Comparison of ENCODE assay signal across 18 mouse cellular contexts in genomic region chr2:74120051-74120450, GRCm38 (mm10).
DNase-seq lines count a peak whose midpoint lies in the region; ATAC-seq lines count a peak whose summit lies in the region.
"Had no signal": no experiment of that assay in that cellular context is flagged by ENCODE, and none has a peak within 500 bp of the region (broad histone marks: within the 10 kb centered on the region; RNA-seq: fewer than 3 reads in every experiment).

No protein-coding gene starts in this region.

- WGBS in intestine, embryonic 14.5 days, result 49% methylated on average over 10 of the region's 10 CpGs
- 49% methylated on average over 10 of the region's 10 CpGs for WGBS in intestine, embryonic 16.5 days
- 31% methylated on average over 10 of the region's 10 CpGs for WGBS in hindbrain, embryonic 12.5 days
- WGBS in midbrain, embryonic 15.5 days, result 33% methylated on average over 10 of the region's 10 CpGs

- peak; percentile 53 for DNase-seq in intestine, embryonic 14.5 days (ENCODE audit: low spot score)
- peak; percentile 26 for DNase-seq in embryo, embryonic 10.5 days (ENCODE audit: low spot score)
- no peak for DNase-seq in lung, postnatal 25 days (ENCODE audit: low spot score)
- DNase-seq in frontal cortex, postnatal 25 days (ENCODE audit: low spot score in 2 of 2), result no peak
- no peak for DNase-seq in right cerebral cortex, postnatal 4 days
- DNase-seq: B cell, adult 2 months; cerebellum, postnatal 14 days; kidney, adult 9 months; thymus, postnatal 4 days had no signal

- peaks cover 10% of the 10 kb centered on the region for H3K4me1 ChIP-seq in intestine, embryonic 14.5 days (replicated peaks; ENCODE audit: control insufficient read depth, insufficient read depth, low read length)
- 0 out of 2 replicates have a peak, but pooled peaks cover 3% of the 10 kb centered on the region for H3K4me1 ChIP-seq in intestine, embryonic 16.5 days (ENCODE audit: control insufficient read depth, insufficient read depth, low read length)
- peaks cover 32% of the 10 kb centered on the region for H3K4me1 ChIP-seq in hindbrain, embryonic 12.5 days
- peaks cover 18% of the 10 kb centered on the region for H3K4me1 ChIP-seq in midbrain, embryonic 15.5 days
- H3K4me1 ChIP-seq: liver, embryonic 15.5 days; stomach, embryonic 15.5 days had no signal

- no peak overlapping the region for H3K9ac ChIP-seq in intestine, embryonic 14.5 days (ENCODE audit: low read length)
- no peak overlapping the region for H3K9ac ChIP-seq in intestine, embryonic 16.5 days (ENCODE audit: low read depth, low read length)
- H3K9ac ChIP-seq in hindbrain, embryonic 12.5 days, result no peak overlapping the region
- no peak overlapping the region for H3K9ac ChIP-seq in midbrain, embryonic 15.5 days
- H3K9ac ChIP-seq: liver, embryonic 15.5 days; stomach, embryonic 15.5 days had no signal

- ATAC-seq in intestine, embryonic 14.5 days (replicated peaks; ENCODE audit: low FRiP score, low TSS enrichment, low read depth), result no peak
- no peak for ATAC-seq in intestine, embryonic 16.5 days
- 0 out of 2 replicates have a peak, but pooled peaks have one; percentile 35 for ATAC-seq in hindbrain, embryonic 12.5 days (ENCODE audit: low FRiP score)
- 0 out of 2 replicates have a peak, but pooled peaks have one; percentile 19 for ATAC-seq in midbrain, embryonic 15.5 days (replicated peaks)
- ATAC-seq: activated CD4-positive, CD25-positive, alpha-beta regulatory T cell, adult 4 months had no signal

- no peak overlapping the region for H3K4me3 ChIP-seq in intestine, embryonic 14.5 days (ENCODE audit: low read depth, low read length)
- H3K4me3 ChIP-seq in intestine, embryonic 16.5 days (ENCODE audit: low read length), result no peak overlapping the region
- H3K4me3 ChIP-seq in hindbrain, embryonic 12.5 days, result no peak overlapping the region
- no peak overlapping the region for H3K4me3 ChIP-seq in midbrain, embryonic 15.5 days
- H3K4me3 ChIP-seq: liver, embryonic 15.5 days; stomach, embryonic 15.5 days had no signal

- no peaks in the 10 kb centered on the region for H3K36me3 ChIP-seq in intestine, embryonic 14.5 days (ENCODE audit: control insufficient read depth, insufficient read depth, low read length)
- no peaks in the 10 kb centered on the region for H3K36me3 ChIP-seq in intestine, embryonic 16.5 days (ENCODE audit: control insufficient read depth, insufficient read depth, low read length)
- no peaks in the 10 kb centered on the region for H3K36me3 ChIP-seq in hindbrain, embryonic 12.5 days
- H3K36me3 ChIP-seq in midbrain, embryonic 15.5 days (replicated peaks), result no peaks in the 10 kb centered on the region
- H3K36me3 ChIP-seq: G1E; liver, embryonic 15.5 days; stomach, embryonic 15.5 days had no signal

- peak overlapping the region; percentile 28 for H3K4me2 ChIP-seq in intestine, embryonic 14.5 days (ENCODE audit: low read length)
- H3K4me2 ChIP-seq in intestine, embryonic 16.5 days (ENCODE audit: low read depth, low read length), result no peak overlapping the region
- H3K4me2 ChIP-seq in hindbrain, embryonic 12.5 days (replicated peaks), result peak overlapping the region; percentile 21; the same call in 1 of the 2 replicates
- 0 out of 2 replicates have a peak overlapping the region, but pooled peaks have one; percentile 3 for H3K4me2 ChIP-seq in midbrain, embryonic 15.5 days
- H3K4me2 ChIP-seq: heart, embryonic 11.5 days; liver, embryonic 15.5 days had no signal

- H3K9me3 ChIP-seq in intestine, embryonic 14.5 days (ENCODE audit: control insufficient read depth, low read length), result no peaks in the 10 kb centered on the region
- H3K9me3 ChIP-seq in intestine, embryonic 16.5 days (ENCODE audit: control insufficient read depth, low read length), result no peaks in the 10 kb centered on the region
- no peaks in the 10 kb centered on the region for H3K9me3 ChIP-seq in hindbrain, embryonic 12.5 days (replicated peaks)
- no peaks in the 10 kb centered on the region for H3K9me3 ChIP-seq in midbrain, embryonic 15.5 days
- H3K9me3 ChIP-seq: G1E; liver, embryonic 15.5 days; stomach, embryonic 15.5 days had no signal

- no peaks in the 10 kb centered on the region for H3K27me3 ChIP-seq in intestine, embryonic 14.5 days (replicated peaks; ENCODE audit: control insufficient read depth, insufficient read depth, low read length)
- H3K27me3 ChIP-seq in intestine, embryonic 16.5 days (replicated peaks; ENCODE audit: control insufficient read depth, insufficient read depth, low read length), result no peaks in the 10 kb centered on the region
- no peaks in the 10 kb centered on the region for H3K27me3 ChIP-seq in hindbrain, embryonic 12.5 days
- no peaks in the 10 kb centered on the region for H3K27me3 ChIP-seq in midbrain, embryonic 15.5 days (replicated peaks)
- H3K27me3 ChIP-seq: liver, embryonic 15.5 days; stomach, embryonic 15.5 days had no signal

- no peak overlapping the region for H3K27ac ChIP-seq in intestine, embryonic 14.5 days (ENCODE audit: low read depth)
- H3K27ac ChIP-seq in intestine, embryonic 16.5 days (ENCODE audit: low read length), result no peak overlapping the region
- peak overlapping the region; percentile 83 for H3K27ac ChIP-seq in hindbrain, embryonic 12.5 days
- peak overlapping the region; percentile 71 for H3K27ac ChIP-seq in midbrain, embryonic 15.5 days
- H3K27ac ChIP-seq: liver, embryonic 15.5 days; macrophage; stomach, embryonic 15.5 days had no signal

Comparison
In these comparisons a context has a peak if more than half of its experiments do, and no peak if none do; other contexts are left out.
1. ATAC-seq: peak in hindbrain, embryonic 12.5 days (single experiment) and midbrain, embryonic 15.5 days (single experiment); none in intestine, embryonic 14.5 days (single experiment) and intestine, embryonic 16.5 days (single experiment).
2. DNase-seq: peak in intestine, embryonic 14.5 days (single experiment) and embryo, embryonic 10.5 days (single experiment); none in lung, postnatal 25 days (single experiment), frontal cortex, postnatal 25 days (0 of 2) and right cerebral cortex, postnatal 4 days (single experiment).
3. H3K27ac ChIP-seq: peak in hindbrain, embryonic 12.5 days (single experiment) and midbrain, embryonic 15.5 days (single experiment); none in intestine, embryonic 14.5 days (single experiment) and intestine, embryonic 16.5 days (single experiment).